Mouse (Mus musculus) lung, embryonic 16.5 days (tissue): ENCODE measurements around the gene Zfand4. TPM values are rescaled to one million over a fixed set of nuclear protein-coding genes. Genes with fewer than 3 reads are reported as not detected.
A peak's percentile ranks its signal among the peaks of the same experiment; 100 is the strongest.
"Not testable (repeated sequence)": the region's sequence is repeated elsewhere in the genome, so short reads cannot be mapped to it uniquely, and the experiment has no call there.

Experiments
- ATAC-seq: fragments of 200-750 bp; cut with Nextera tagmentation; 2 replicates; pipeline ENCODE4 v1.8.0; 2017; ENCODE audit warnings: low read depth, mild to moderate bottlenecking, moderate library complexity
- H3K27ac ChIP-seq: fragments of 300-500 bp; sonication (generic); 2 replicates; pipeline ENCODE4 v1.5.1; 2014; ENCODE audit warnings: mild to moderate bottlenecking, control low read depth, low read length
- H3K27me3 ChIP-seq: fragments of 300-500 bp; sonication (generic); 2 replicates; pipeline ENCODE4 v1.6.1; 2014; ENCODE audit warnings: low read depth, low read length, mixed read lengths; ENCODE audit not compliant: control insufficient read depth, insufficient read depth
- H3K36me3 ChIP-seq: fragments of 300-500 bp; sonication (generic); 2 replicates; pipeline ENCODE4 v1.6.1; 2014; ENCODE audit warnings: low read length; ENCODE audit not compliant: control insufficient read depth, insufficient read depth
- H3K4me1 ChIP-seq: fragments of 300-500 bp; sonication (generic); replicated peaks from 2 replicates; pipeline ENCODE4 v1.6.1; 2014; ENCODE audit warnings: low read length, mixed read lengths; ENCODE audit not compliant: control insufficient read depth, insufficient read depth
- H3K4me2 ChIP-seq: fragments of 300-500 bp; sonication (generic); 2 replicates; pipeline ENCODE4 v1.6.1; 2014; ENCODE audit warnings: low read depth, low read length, control low read depth
- H3K4me3 ChIP-seq: fragments of 300-500 bp; sonication (generic); 2 replicates; pipeline ENCODE4 v1.5.1; 2014; ENCODE audit warnings: mild to moderate bottlenecking, low read length, control low read depth
- H3K9ac ChIP-seq: fragments of 300-500 bp; sonication (generic); 2 replicates; pipeline ENCODE4 v1.6.1; 2014; ENCODE audit warnings: low read length, control low read depth
- H3K9me3 ChIP-seq: fragments of 300-500 bp; sonication (generic); 2 replicates; pipeline ENCODE4 v1.6.1; 2016; ENCODE audit warnings: low read length; ENCODE audit not compliant: control insufficient read depth
- WGBS: fragments of 180-500 bp; shearing (Covaris S2); extraction: QIAGEN DNeasy Blood & Tissue Kit; methylation state at CpG from one replicate; pipeline ENCODE4 v1.1.7; 2014; 5-methylcytosine and 5-hydroxymethylcytosine counted together
- polyA plus RNA-seq: library from polyadenylated mRNA; unstranded; fragments of >200 nt; fragmentation: Nextera tagmentation; extraction: Ambion mirVana; gene quantifications from 2 replicates; pipeline ENCODE4 v1.2.1, GENCODE M21; 2015

The Zfand4 gene
- polyA plus RNA-seq, 1 experiment from 2014 or later = 7.6 TPM

- Histone ChIP-seq H3K9ac (peak overlapping the region; percentile 86), H3K4me3 (peak overlapping the region; percentile 92), H3K4me2 (peak overlapping the region; percentile 69), H3K4me1 (peaks cover 3% of the 10 kb centered on the region; the same call in 1 of the 2 replicates), H3K36me3 (no peaks in the 10 kb centered on the region), H3K27me3 (no peaks in the 10 kb centered on the region), H3K9me3 (no peaks in the 10 kb centered on the region), H3K27ac (peak overlapping the region; percentile 55; the same call in 1 of the 2 replicates)
- WGBS = 7% methylated on average over 8 of the region's 8 CpGs
- ATAC-seq = no peak
Observed at GRCm38 (mm10) chr6:116338520-116338919, 74.5 kb downstream of the Zfand4 start.

- Histone ChIP-seq H3K36me3 (no peaks in the 10 kb centered on the region), H3K4me3 (no peak overlapping the region), H3K9ac (no peak overlapping the region), H3K9me3 (no peaks in the 10 kb centered on the region), H3K27me3 (no peaks in the 10 kb centered on the region), H3K4me2 (peak overlapping the region; percentile 69; the same call in 1 of the 2 replicates), H3K4me1 (peaks cover 3% of the 10 kb centered on the region; the same call in 1 of the 2 replicates), H3K27ac (no peak overlapping the region)
- 78% methylated on average over 5 of the region's 5 CpGs for WGBS
- no peak for ATAC-seq
Observed at GRCm38 (mm10) chr6:116339088-116339487, 75.1 kb downstream of the Zfand4 start.

- H3K27me3 ChIP-seq = no peaks in the 10 kb centered on the region
- peaks cover 3% of the 10 kb centered on the region; the same call in 1 of the 2 replicates for H3K4me1 ChIP-seq
- 76% methylated on average over 1 of the region's 1 CpGs for WGBS
- H3K9ac ChIP-seq = no peak overlapping the region
- no peak for ATAC-seq
- no peak overlapping the region for H3K27ac ChIP-seq
- H3K4me3 ChIP-seq = no peak overlapping the region
- H3K9me3 ChIP-seq = no peaks in the 10 kb centered on the region
- H3K4me2 ChIP-seq = no peak overlapping the region
- no peaks in the 10 kb centered on the region for H3K36me3 ChIP-seq
Observed at GRCm38 (mm10) chr6:116340521-116340920, 76.5 kb downstream of the Zfand4 start.

GRCm38 (mm10) chr6:116347953-116348352 is 83.9 kb downstream of the Zfand4 start:
- no peak overlapping the region for H3K4me3 ChIP-seq
- WGBS = 86% methylated on average over 2 of the region's 2 CpGs
- H3K27me3 ChIP-seq = no peaks in the 10 kb centered on the region
- no peak overlapping the region for H3K4me2 ChIP-seq
- ATAC-seq = no peak
- no peaks in the 10 kb centered on the region for H3K4me1 ChIP-seq
- H3K36me3 ChIP-seq = no peaks in the 10 kb centered on the region
- no peaks in the 10 kb centered on the region for H3K9me3 ChIP-seq
- H3K9ac ChIP-seq = no peak overlapping the region
- no peak overlapping the region for H3K27ac ChIP-seq

- H3K9ac ChIP-seq = no peak overlapping the region
- 76% methylated on average over 3 of the region's 3 CpGs for whole genome bisulfite sequencing
- no peaks in the 10 kb centered on the region for H3K36me3 ChIP-seq
- H3K4me1 ChIP-seq = no peaks in the 10 kb centered on the region
- H3K9me3 ChIP-seq = no peaks in the 10 kb centered on the region
- no peak overlapping the region for H3K4me3 ChIP-seq
- no peak overlapping the region for H3K27ac ChIP-seq
- no peak overlapping the region for H3K4me2 ChIP-seq
- no peak for ATAC-seq
- no peaks in the 10 kb centered on the region for H3K27me3 ChIP-seq
Observed at GRCm38 (mm10) chr6:116349997-116350396, 86.0 kb downstream of the Zfand4 start.

GRCm38 (mm10) chr6:116350643-116351042 is 86.6 kb downstream of the Zfand4 start:
- Histone ChIP-seq H3K9ac (no peak overlapping the region), H3K4me1 (no peaks in the 10 kb centered on the region), H3K9me3 (no peaks in the 10 kb centered on the region), H3K4me3 (no peak overlapping the region), H3K36me3 (no peaks in the 10 kb centered on the region), H3K27me3 (no peaks in the 10 kb centered on the region), H3K27ac (no peak overlapping the region), H3K4me2 (no peak overlapping the region)
- no peak for ATAC-seq
- WGBS = 76% methylated on average over 6 of the region's 6 CpGs

- Histone ChIP-seq H3K4me3 (no peak overlapping the region), H3K9me3 (no peaks in the 10 kb centered on the region), H3K4me1 (no peaks in the 10 kb centered on the region), H3K27me3 (no peaks in the 10 kb centered on the region), H3K4me2 (no peak overlapping the region), H3K27ac (no peak overlapping the region), H3K36me3 (no peaks in the 10 kb centered on the region), H3K9ac (no peak overlapping the region)
- WGBS = 68% methylated on average over 4 of the region's 4 CpGs
- no peak for ATAC-seq
Observed at GRCm38 (mm10) chr6:116351534-116351933, 87.5 kb downstream of the Zfand4 start.

- H3K27me3 ChIP-seq = no peaks in the 10 kb centered on the region
- ATAC-seq = no peak
- no peak overlapping the region for H3K4me2 ChIP-seq
- H3K4me3 ChIP-seq = no peak overlapping the region
- 69% methylated on average over 1 of the region's 1 CpGs for WGBS
- no peak overlapping the region for H3K9ac ChIP-seq
- H3K9me3 ChIP-seq = no peaks in the 10 kb centered on the region
- H3K4me1 ChIP-seq = no peaks in the 10 kb centered on the region
- no peaks in the 10 kb centered on the region for H3K36me3 ChIP-seq
- H3K27ac ChIP-seq = no peak overlapping the region
Observed at GRCm38 (mm10) chr6:116353428-116353827, 89.4 kb downstream of the Zfand4 start.

GRCm38 (mm10) chr6:116356311-116356947 is 92.4 kb downstream of the Zfand4 start:
- not testable (repeated sequence) for ATAC-seq, H3K4me3 ChIP-seq

More at GRCm38 (mm10) chr6:116356311-116356947, 92.4 kb downstream of the Zfand4 start:
- not testable (repeated sequence) for H3K27me3 ChIP-seq, H3K4me2 ChIP-seq, H3K9me3 ChIP-seq, H3K9ac ChIP-seq, H3K27ac ChIP-seq, H3K36me3 ChIP-seq, H3K4me1 ChIP-seq
- 66% methylated on average over 8 of the region's 8 CpGs for WGBS
